Mouse (Mus musculus) E14TG2a.4 (cell line): Measurements from ENCODE around the gene Ubl7.

ENCODE experiments used
- CTCF ChIP-seq: conservative IDR thresholded peaks from 2 replicates; pipeline ENCODE4 v1.5.1; 2014; ENCODE audit warnings: low read length
- NANOG ChIP-seq: IDR thresholded peaks from 2 replicates; pipeline ENCODE4 v1.6.1; 2014; ENCODE audit warnings: borderline replicate concordance, low read length, mixed read lengths

GRCm38 (mm10) chr9:57974221-57974620 is 63.4 kb downstream of the Ubl7 start:
- TF ChIP-seq CTCF (no peak), NANOG (no peak)
